Mouse (Mus musculus) c-Kit-negative CD71-positive TER-119-positive erythroid progenitor cells, embryonic 14.5 days (primary cell): ENCODE results near the gene Psmf1.

ENCODE experiments used
- DNase-seq: peaks from one replicate; pipeline ENCODE4 v3.0.0-alpha.2; 2013; ENCODE audit warnings: low read depth, low spot score

Psmf1 gene

GRCm38 (mm10) chr2:151735422-151735821 is 8.6 kb downstream of the Psmf1 start:
- no peak for DNase-seq

DNA sequence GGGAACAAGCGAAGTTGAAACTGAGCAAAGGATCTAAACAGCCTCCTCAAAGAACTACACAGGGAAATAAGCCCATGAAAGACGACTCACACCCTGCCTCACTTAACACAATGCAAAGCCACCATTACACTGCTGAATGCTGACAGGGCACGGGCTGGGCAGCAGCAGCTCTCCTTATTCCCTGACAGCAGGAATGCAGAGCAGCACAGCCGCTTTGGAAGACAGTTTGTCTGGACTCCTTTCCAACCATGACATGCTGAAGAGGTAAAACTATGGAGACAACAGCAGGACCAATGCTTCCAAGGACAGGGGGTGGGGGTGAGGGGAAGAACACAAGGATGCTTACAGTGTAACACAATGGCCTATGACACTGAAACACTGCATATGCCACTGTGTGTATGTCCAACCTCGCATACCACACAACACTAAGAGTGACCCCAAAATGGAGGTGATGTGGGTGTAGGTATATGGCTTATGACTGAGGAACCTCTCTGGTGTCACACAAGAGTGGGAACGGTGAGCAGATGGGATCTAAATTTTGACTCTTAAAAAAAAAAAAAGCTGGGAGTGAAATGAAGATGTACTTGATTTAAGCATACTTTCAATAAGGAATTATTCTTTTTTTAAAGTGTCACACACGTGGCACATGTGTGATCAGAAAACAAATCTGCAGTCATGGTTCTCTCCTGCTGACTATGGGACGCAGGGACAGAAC is 10.7 kb downstream of the Psmf1 start:
- no peak for DNase-seq

GRCm38 (mm10) chr2:151724094-151724493 is 19.9 kb downstream of the Psmf1 start:
- no peak for DNase-seq

- no peak for DNase-seq
These were observed 27.5 kb downstream of the Psmf1 start for GRCm38 (mm10) chr2:151716318-151717055.

- DNase-seq = no peak
These were observed 28.5 kb downstream of the Psmf1 start for GRCm38 (mm10) chr2:151715526-151715925.

GRCm38 (mm10) chr2:151712647-151713046 is 31.3 kb downstream of the Psmf1 start:
- DNase-seq = no peak

DNA sequence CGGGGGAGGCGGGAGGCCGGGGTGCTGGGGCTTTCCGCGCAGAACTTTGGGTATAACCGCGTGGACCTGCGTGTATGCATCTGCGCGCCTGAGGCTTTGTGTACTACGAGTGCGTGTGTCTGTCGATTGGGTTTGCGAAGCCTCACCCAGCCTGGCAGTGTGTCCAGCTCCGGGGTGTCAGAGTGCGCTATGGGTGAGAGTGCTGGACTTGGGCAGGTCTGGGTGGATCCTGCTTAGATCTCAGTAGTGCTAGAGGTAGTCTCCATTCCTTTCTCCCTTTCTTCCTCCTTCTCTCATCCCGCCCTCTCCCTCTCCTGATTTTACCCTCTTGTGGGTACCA is 41.2 kb downstream of the Psmf1 start:
- DNase-seq = no peak

DNA sequence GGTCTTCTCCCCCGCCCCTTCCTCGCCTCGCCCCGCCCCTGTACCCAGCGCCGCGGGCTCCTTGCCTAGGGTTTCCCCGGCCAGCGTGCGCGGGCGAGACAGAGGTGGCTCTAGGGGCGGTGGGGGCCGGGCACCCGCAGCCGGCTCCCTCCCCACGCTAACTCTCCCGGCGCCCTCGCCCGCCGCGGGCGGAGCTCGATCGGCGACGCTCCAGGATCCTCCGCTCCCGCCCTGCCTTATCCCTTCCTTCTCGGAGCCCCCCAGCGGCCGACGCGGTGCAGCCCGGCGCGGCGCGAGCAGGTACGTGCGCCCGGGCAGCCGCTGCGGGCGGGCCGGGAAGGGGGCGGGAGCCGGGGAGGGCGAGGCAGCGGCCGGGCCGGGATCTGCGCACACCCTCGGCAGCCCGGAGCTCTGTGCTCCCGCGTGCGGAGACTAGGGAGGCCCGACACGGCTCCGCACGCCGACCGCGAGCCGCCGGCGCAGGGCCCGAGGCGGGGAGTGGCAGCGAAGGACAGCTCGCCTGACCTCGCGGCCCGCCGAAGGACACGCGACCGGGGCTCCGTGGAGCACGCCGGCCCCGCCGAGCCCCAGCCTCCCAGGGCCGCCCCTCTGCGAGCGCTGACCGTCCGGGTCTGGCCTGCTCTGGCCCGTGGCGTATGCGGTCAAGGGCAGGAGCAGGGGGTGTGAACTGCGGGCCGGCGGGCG is 41.7 kb downstream of the Psmf1 start:
- no peak for DNase-seq

DNA sequence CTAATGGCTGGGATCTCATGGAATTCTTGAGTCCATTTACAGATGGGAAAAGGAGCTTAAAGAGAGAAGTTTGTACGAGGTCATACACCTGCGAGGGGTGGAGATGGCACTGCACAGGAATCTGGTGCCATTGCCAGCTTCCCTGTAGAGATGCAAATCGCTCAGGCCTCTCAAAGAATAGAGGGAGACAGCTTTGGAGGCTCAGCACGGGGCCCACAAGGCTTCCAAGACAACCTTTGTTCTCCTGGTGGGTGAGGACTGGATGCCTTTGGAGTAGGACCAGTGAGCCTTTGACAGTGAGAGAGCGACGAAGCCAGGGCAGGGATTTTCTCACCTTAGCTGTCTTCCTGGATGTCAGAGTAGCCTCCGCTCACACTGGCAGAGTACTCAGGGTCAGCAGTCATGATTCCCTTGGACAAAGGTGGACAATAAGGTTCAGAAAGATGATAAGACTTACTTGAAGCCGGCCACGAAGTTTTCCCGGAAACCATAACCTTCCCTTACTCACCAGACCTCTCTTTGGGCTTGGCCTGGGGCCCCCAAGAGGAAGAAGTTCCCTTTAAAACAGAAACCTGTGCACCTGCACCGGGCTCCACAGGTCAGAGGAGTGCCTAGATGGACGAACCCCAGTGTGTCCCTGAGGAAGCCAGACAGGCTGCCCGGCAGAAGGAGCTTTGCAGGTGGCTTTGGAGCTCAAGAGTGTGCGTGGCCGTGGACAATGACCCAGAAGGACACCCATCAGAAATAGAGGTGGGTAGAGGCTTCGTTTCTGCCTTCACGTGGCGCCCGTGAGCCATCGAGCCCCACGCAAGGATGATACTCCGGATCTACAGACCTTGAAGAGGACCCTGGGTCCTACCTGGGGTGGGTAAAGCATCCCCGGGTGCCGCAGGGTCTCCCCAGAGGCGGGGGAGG is 42.5 kb downstream of the Psmf1 start, which contains the start of gene Tmem74b:
Tmem74b (plus strand) TSS at position 778 of the 915 bp plus-strand sequence.
- DNase-seq = no peak

- DNase-seq = no peak
These were observed 61.0 kb downstream of the Psmf1 start for GRCm38 (mm10) chr2:151682976-151683375.

- no peak for DNase-seq
These were observed 61.6 kb downstream of the Psmf1 start for GRCm38 (mm10) chr2:151682357-151682756.

- no peak for DNase-seq
These were observed 67.8 kb downstream of the Psmf1 start for GRCm38 (mm10) chr2:151676234-151676633.

DNA sequence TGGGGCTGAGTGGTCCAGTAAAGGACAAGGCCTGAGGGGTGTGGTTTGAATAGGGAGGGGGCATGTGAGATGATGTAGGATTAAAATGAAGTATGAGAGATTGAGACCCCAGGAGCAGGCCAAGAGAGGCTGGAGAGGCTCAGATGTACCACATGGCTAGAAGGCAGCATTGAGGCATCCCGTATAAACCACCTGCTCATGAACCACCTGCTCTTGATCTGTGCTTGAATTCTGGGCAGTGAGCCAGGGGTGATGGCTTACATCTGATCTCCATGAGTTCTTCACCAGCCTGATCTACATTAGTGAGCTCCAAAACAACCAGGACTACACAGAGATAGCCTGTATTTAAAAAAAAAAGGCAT is 73.0 kb downstream of the Psmf1 start:
- DNase-seq = no peak

GRCm38 (mm10) chr2:151670026-151670967 is 73.7 kb downstream of the Psmf1 start:
- no peak for DNase-seq

DNA sequence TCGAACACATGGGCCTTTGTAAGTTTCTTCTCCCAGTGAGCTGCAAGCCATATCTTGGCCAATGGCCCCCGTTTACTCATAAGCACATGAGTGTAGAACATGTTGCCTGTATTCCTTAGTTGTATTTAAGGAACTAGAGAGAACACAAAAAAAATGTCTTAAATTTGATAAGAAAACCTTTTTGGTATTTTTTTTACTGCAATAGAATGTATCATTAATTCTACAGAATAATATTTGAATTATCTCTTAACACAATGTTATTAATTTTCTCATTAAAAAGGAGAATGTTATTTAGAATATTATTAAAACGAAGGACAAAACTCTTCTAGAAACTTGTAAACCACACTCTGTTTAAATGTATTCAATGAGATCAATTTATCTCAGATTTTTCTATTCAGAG is 75.6 kb downstream of the Psmf1 start, which contains the start of gene Rad21l:
Rad21l (minus strand) TSS at position 101 of the 400 bp plus-strand sequence.
- no peak for DNase-seq
